Mouse (Mus musculus): ENCODE data around the gene Tvp23a.

- no peak for TF ChIP-seq CTCF (IDR thresholded peaks at IDR 0.05; ENCODE audit: insufficient read depth, low read length)
- no peak for TF ChIP-seq POLR2A (IDR thresholded peaks at IDR 0.05; ENCODE audit: borderline replicate concordance, extremely low read depth, low read depth, low read length)
These were observed 42.3 kb upstream of the Tvp23a start for GRCm38 (mm10) chr16:10489483-10489882.
